Comparison of ENCODE assay signal across 12 mouse cellular contexts in genomic region chr11:54106676-54107075, GRCm38 (mm10). TPM values are rescaled to one million over a fixed set of nuclear protein-coding genes. Genes with fewer than 3 reads are reported as not detected.
DNase-seq lines count a peak whose midpoint lies in the region; ATAC-seq and TF ChIP-seq lines count a peak whose summit lies in the region.
"Had no signal": no experiment of that assay in that cellular context is flagged by ENCODE, and none has a peak within 500 bp of the region (broad histone marks: within the 10 kb centered on the region; RNA-seq: fewer than 3 reads in every experiment).

No protein-coding gene starts in this region.

- 0 out of 2 replicates have a peak overlapping the region, but pooled peaks have one; percentile 19 for H3K27ac ChIP-seq in hindbrain, embryonic 13.5 days
- H3K27ac ChIP-seq in hindbrain, embryonic 11.5 days (ENCODE audit: low read depth, low read length), result no peak overlapping the region
- H3K27ac ChIP-seq in neural tube, embryonic 13.5 days (replicated peaks), result peak overlapping the region; percentile 52; the same call in 1 of the 2 replicates
- 0 out of 2 replicates have a peak overlapping the region, but pooled peaks have one; percentile 8 for H3K27ac ChIP-seq in lung, postnatal 0 days (ENCODE audit: low read length)
- H3K27ac ChIP-seq: hindbrain, embryonic 14.5 days; midbrain, embryonic 10.5 days had no signal

- H3K4me1 ChIP-seq in hindbrain, embryonic 13.5 days (replicated peaks), result peaks cover 26% of the 10 kb centered on the region
- no peaks in the 10 kb centered on the region for H3K4me1 ChIP-seq in hindbrain, embryonic 11.5 days (replicated peaks; ENCODE audit: control insufficient read depth, insufficient read depth, low read length)
- H3K4me1 ChIP-seq in neural tube, embryonic 13.5 days (replicated peaks), result peaks cover 37% of the 10 kb centered on the region
- peaks cover 5% of the 10 kb centered on the region; the same call in 1 of the 2 replicates for H3K4me1 ChIP-seq in lung, postnatal 0 days (ENCODE audit: insufficient read depth, low read depth, low read length)

- TF ChIP-seq CTCF in lung, postnatal 0 days (IDR thresholded peaks at IDR 0.05), result no peak

- no peaks in the 10 kb centered on the region for H3K9me3 ChIP-seq in hindbrain, embryonic 13.5 days
- no peaks in the 10 kb centered on the region for H3K9me3 ChIP-seq in hindbrain, embryonic 11.5 days (ENCODE audit: control insufficient read depth, low read length)
- H3K9me3 ChIP-seq in neural tube, embryonic 13.5 days, result no peaks in the 10 kb centered on the region
- H3K9me3 ChIP-seq in lung, postnatal 0 days (ENCODE audit: low read length), result no peaks in the 10 kb centered on the region
- H3K9me3 ChIP-seq: midbrain, embryonic 10.5 days had no signal

- H3K9ac ChIP-seq in hindbrain, embryonic 13.5 days, result no peak overlapping the region
- H3K9ac ChIP-seq in hindbrain, embryonic 11.5 days (ENCODE audit: low read depth, low read length), result no peak overlapping the region
- H3K9ac ChIP-seq in neural tube, embryonic 13.5 days, result no peak overlapping the region
- no peak overlapping the region for H3K9ac ChIP-seq in lung, postnatal 0 days (replicated peaks; ENCODE audit: low read depth)
- H3K9ac ChIP-seq: forebrain, postnatal 0 days; hindbrain, embryonic 14.5 days had no signal

- ATAC-seq in hindbrain, embryonic 13.5 days (ENCODE audit: low FRiP score), result no peak
- no peak for ATAC-seq in hindbrain, embryonic 11.5 days (ENCODE audit: low FRiP score)
- no peak for ATAC-seq in neural tube, embryonic 13.5 days (ENCODE audit: low read depth)
- peak; percentile 88 for ATAC-seq in lung, postnatal 0 days

- H3K27me3 ChIP-seq in hindbrain, embryonic 13.5 days, result peaks cover 9% of the 10 kb centered on the region
- H3K27me3 ChIP-seq in hindbrain, embryonic 11.5 days (ENCODE audit: control insufficient read depth, insufficient read depth, low read length), result 0 out of 2 replicates have a peak, but pooled peaks cover under 1% of the 10 kb centered on the region
- peaks cover 9% of the 10 kb centered on the region for H3K27me3 ChIP-seq in neural tube, embryonic 13.5 days
- H3K27me3 ChIP-seq in lung, postnatal 0 days (replicated peaks; ENCODE audit: insufficient read depth, low read length), result no peaks in the 10 kb centered on the region

- TF ChIP-seq EP300 in lung, postnatal 0 days (IDR thresholded peaks at IDR 0.05), result peak; percentile 71

- H3K36me3 ChIP-seq in hindbrain, embryonic 13.5 days, result no peaks in the 10 kb centered on the region
- H3K36me3 ChIP-seq in hindbrain, embryonic 11.5 days (ENCODE audit: control insufficient read depth, insufficient read depth, low read length), result no peaks in the 10 kb centered on the region
- no peaks in the 10 kb centered on the region for H3K36me3 ChIP-seq in neural tube, embryonic 13.5 days
- no peaks in the 10 kb centered on the region for H3K36me3 ChIP-seq in lung, postnatal 0 days (ENCODE audit: insufficient read depth, low read length)
- H3K36me3 ChIP-seq: midbrain, embryonic 10.5 days had no signal

- WGBS in hindbrain, embryonic 13.5 days, result 93% methylated on average over 3 of the region's 3 CpGs
- WGBS in hindbrain, embryonic 11.5 days, result 88% methylated on average over 3 of the region's 3 CpGs
- WGBS in neural tube, embryonic 13.5 days, result 88% methylated on average over 3 of the region's 3 CpGs
- WGBS in lung, postnatal 0 days, result 62% methylated on average over 3 of the region's 3 CpGs

- no peak for DNase-seq in hindbrain, embryonic 11.5 days (ENCODE audit: low spot score)
- no peak for DNase-seq in neural tube, embryonic 10.5 days (ENCODE audit: extremely low spot score, low spot score)
- peak; percentile 85 for DNase-seq in lung, postnatal 0 days (ENCODE audit: low spot score)
- DNase-seq in spleen, postnatal 36 days (ENCODE audit: low spot score in 2 of 2), result no peak
- DNase-seq in frontal cortex, postnatal 10 days (ENCODE audit: low spot score in 2 of 2), result no peak
- DNase-seq: adrenal gland, adult 2 months; right cerebral cortex, postnatal 4 days had no signal

- H3K4me3 ChIP-seq in hindbrain, embryonic 13.5 days, result no peak overlapping the region
- H3K4me3 ChIP-seq in hindbrain, embryonic 11.5 days (ENCODE audit: low read depth, low read length), result no peak overlapping the region
- no peak overlapping the region for H3K4me3 ChIP-seq in neural tube, embryonic 13.5 days
- no peak overlapping the region for H3K4me3 ChIP-seq in lung, postnatal 0 days (ENCODE audit: low read depth, low read length)
- H3K4me3 ChIP-seq: midbrain, embryonic 10.5 days had no signal

- no peak overlapping the region for H3K4me2 ChIP-seq in hindbrain, embryonic 13.5 days
- H3K4me2 ChIP-seq in hindbrain, embryonic 11.5 days (replicated peaks; ENCODE audit: low read depth, low read length), result no peak overlapping the region
- H3K4me2 ChIP-seq in neural tube, embryonic 13.5 days, result no peak overlapping the region
- no peak overlapping the region for H3K4me2 ChIP-seq in lung, postnatal 0 days (replicated peaks; ENCODE audit: low read depth, low read length)
- H3K4me2 ChIP-seq: hindbrain, embryonic 14.5 days had no signal

RNA-seq across cellular contexts. Expression of gene P4ha2, which starts 6.8 kb away (rescaled TPM):
- polyA plus RNA-seq in hindbrain, embryonic 13.5 days (2015; fragmentation: Nextera tagmentation; extraction: Ambion mirVana), result 10.9 and 11.3 TPM in 2 replicates
- 18.2 and 20.3 TPM in 2 replicates for polyA plus RNA-seq in hindbrain, embryonic 11.5 days (2014; fragmentation: Nextera tagmentation; extraction: Ambion mirVana)
- 12.6 and 16.1 TPM in 2 replicates for polyA plus RNA-seq in neural tube, embryonic 13.5 days (2015; fragmentation: Nextera tagmentation; extraction: Ambion mirVana)
- 21.4 and 26.5 TPM in 2 replicates for polyA plus RNA-seq in lung, postnatal 0 days (2015; fragmentation: Nextera tagmentation; extraction: Ambion mirVana)

RNA-seq across cellular contexts. Expression of gene Pdlim4, which starts 37.9 kb away (rescaled TPM):
- 30.9 and 31.1 TPM in 2 replicates for polyA plus RNA-seq in hindbrain, embryonic 13.5 days (2015; fragmentation: Nextera tagmentation; extraction: Ambion mirVana)
- 46.4 and 49.3 TPM in 2 replicates for polyA plus RNA-seq in hindbrain, embryonic 11.5 days (2014; fragmentation: Nextera tagmentation; extraction: Ambion mirVana)
- polyA plus RNA-seq in neural tube, embryonic 13.5 days (2015; fragmentation: Nextera tagmentation; extraction: Ambion mirVana), result 33.0 and 37.2 TPM in 2 replicates
- 7.3 and 8.6 TPM in 2 replicates for polyA plus RNA-seq in lung, postnatal 0 days (2015; fragmentation: Nextera tagmentation; extraction: Ambion mirVana)
